Mouse (Mus musculus) limb, embryonic 14.5 days (tissue): ENCODE measurements around the gene Atxn1. TPM values are rescaled to one million over a fixed set of nuclear protein-coding genes. Genes with fewer than 3 reads are reported as not detected.

Experiments
- ATAC-seq: fragments of 200-750 bp; cut with Nextera tagmentation; 2 replicates; pipeline ENCODE4 v1.8.0; 2017; ENCODE audit warnings: low read depth, moderate number of reproducible peaks, moderate TSS enrichment; ENCODE audit not compliant: low FRiP score
- DNase-seq: peaks from one replicate; pipeline ENCODE4 v3.0.0-alpha.2; 2015; ENCODE audit warnings: low spot score
- H3K27ac ChIP-seq: fragments of 300-500 bp; sonication (generic); replicated peaks from 2 replicates; pipeline ENCODE4 v1.5.1; 2014; ENCODE audit warnings: low read depth, mild to moderate bottlenecking, low read length, moderate library complexity, mixed read lengths
- H3K27me3 ChIP-seq: fragments of 300-500 bp; sonication (generic); 2 replicates; pipeline ENCODE4 v1.6.1; 2014; ENCODE audit warnings: low read length, mixed read lengths; ENCODE audit not compliant: control insufficient read depth, insufficient read depth
- H3K36me3 ChIP-seq: fragments of 300-500 bp; sonication (generic); 2 replicates; pipeline ENCODE4 v1.6.1; 2014; ENCODE audit warnings: mild to moderate bottlenecking, low read length, moderate library complexity, mixed read lengths; ENCODE audit not compliant: control insufficient read depth, insufficient read depth
- H3K4me1 ChIP-seq: fragments of 300-500 bp; sonication (generic); 2 replicates; pipeline ENCODE4 v1.6.1; 2014; ENCODE audit warnings: antibody characterized with exemption, low read length, mixed read lengths; ENCODE audit not compliant: control insufficient read depth, insufficient read depth
- H3K4me2 ChIP-seq: fragments of 300-500 bp; sonication (generic); replicated peaks from 2 replicates; pipeline ENCODE4 v1.6.1; 2014; ENCODE audit warnings: low read depth, mild to moderate bottlenecking, low read length, moderate library complexity; ENCODE audit not compliant: severe bottlenecking
- H3K4me3 ChIP-seq: fragments of 300-500 bp; sonication (generic); replicated peaks from 2 replicates; pipeline ENCODE4 v1.5.1; 2014; ENCODE audit warnings: low read length
- H3K9ac ChIP-seq: fragments of 300-500 bp; sonication (generic); 2 replicates; pipeline ENCODE4 v1.6.1; 2014; ENCODE audit warnings: mild to moderate bottlenecking, low read depth, low read length, moderate library complexity; ENCODE audit not compliant: severe bottlenecking
- H3K9me3 ChIP-seq: fragments of 300-500 bp; sonication (generic); 2 replicates; pipeline ENCODE4 v1.6.1; 2016; ENCODE audit warnings: low read length; ENCODE audit not compliant: control insufficient read depth
- POLR2A ChIP-seq: fragments of 200-500 bp; IDR thresholded peaks from 2 replicates; pipeline ENCODE4 v1.8.0; 2012; ENCODE audit warnings: inconsistent platforms, mild to moderate bottlenecking, moderate library complexity, borderline replicate concordance; ENCODE audit not compliant: insufficient read depth, insufficient read length; ENCODE audit errors: extremely low read depth
- WGBS: fragments of 180-500 bp; shearing (Covaris S2); extraction: QIAGEN DNeasy Blood & Tissue Kit; methylation state at CpG from one replicate; pipeline ENCODE4 v1.1.7; 2014; 5-methylcytosine and 5-hydroxymethylcytosine counted together
- polyA plus RNA-seq, 2 experiments: library from polyadenylated mRNA; depleted of rRNA in 1 of 2; stranded (reverse) in 1 of 2; unstranded in 1 of 2; fragments of >200 nt; fragmentation: Nextera tagmentation in 1 of 2; extraction: Ambion mirVana in 1 of 2; gene quantifications; 2 replicates each; pipeline versions ENCODE4 v1.2.1 to v1.2.3; 2012 to 2014

Atxn1 gene
- polyA plus RNA-seq, 2 experiments: 3.3 to 5.3 TPM

GRCm38 (mm10) chr13:45710041-45710440 lies 254.8 kb downstream of the Atxn1 start:
- H3K27ac ChIP-seq: no peak overlapping the region
- no peaks in the 10 kb centered on the region for H3K27me3 ChIP-seq
- no peak for DNase-seq
- no peak for TF ChIP-seq POLR2A
- no peak overlapping the region for H3K4me2 ChIP-seq
- H3K4me1 ChIP-seq: no peaks in the 10 kb centered on the region
- 90% methylated on average over 8 of the region's 8 CpGs for WGBS
- H3K9me3 ChIP-seq: no peaks in the 10 kb centered on the region
- no peaks in the 10 kb centered on the region for H3K36me3 ChIP-seq
- no peak overlapping the region for H3K4me3 ChIP-seq
- ATAC-seq: no peak
- no peak overlapping the region for H3K9ac ChIP-seq

GRCm38 (mm10) chr13:45709402-45709801 lies 255.4 kb downstream of the Atxn1 start:
- no peaks in the 10 kb centered on the region for H3K36me3 ChIP-seq
- no peak overlapping the region for H3K4me2 ChIP-seq
- H3K4me1 ChIP-seq: no peaks in the 10 kb centered on the region
- no peak overlapping the region for H3K4me3 ChIP-seq
- TF ChIP-seq POLR2A: no peak
- 77% methylated on average over 11 of the region's 11 CpGs for WGBS
- no peak overlapping the region for H3K9ac ChIP-seq
- H3K27me3 ChIP-seq: no peaks in the 10 kb centered on the region
- no peak overlapping the region for H3K27ac ChIP-seq
- no peaks in the 10 kb centered on the region for H3K9me3 ChIP-seq
- ATAC-seq: no peak
- no peak for DNase-seq

DNA sequence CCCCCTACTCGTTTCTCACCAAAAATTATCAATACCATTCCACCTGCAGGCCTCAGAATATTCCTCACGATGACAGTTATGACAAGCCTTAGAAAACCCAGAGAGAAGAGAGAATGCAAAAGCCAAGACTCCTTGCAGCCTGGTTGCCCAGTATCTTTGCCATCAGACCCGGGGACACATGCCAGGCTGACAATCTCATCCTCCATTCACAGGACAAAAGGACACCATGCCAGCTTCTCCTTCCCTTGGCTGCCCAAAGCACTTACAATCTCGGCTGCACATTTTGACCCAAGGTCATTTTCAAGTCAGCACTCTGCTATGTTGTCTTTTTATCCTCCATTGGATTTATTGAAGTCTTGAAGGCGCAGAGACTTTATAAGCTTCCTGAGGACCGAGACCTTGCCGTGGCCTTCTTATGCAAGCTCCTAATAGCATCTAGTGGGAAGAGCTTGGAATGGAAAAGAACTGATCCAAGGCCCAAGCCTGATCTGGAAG lies 263.5 kb downstream of the Atxn1 start:
- no peak overlapping the region for H3K4me3 ChIP-seq
- no peak overlapping the region for H3K27ac ChIP-seq
- no peaks in the 10 kb centered on the region for H3K36me3 ChIP-seq
- WGBS: 69% methylated on average over 7 of the region's 7 CpGs
- TF ChIP-seq POLR2A: no peak
- H3K27me3 ChIP-seq: no peaks in the 10 kb centered on the region
- ATAC-seq: no peak
- no peaks in the 10 kb centered on the region for H3K9me3 ChIP-seq
- no peak overlapping the region for H3K9ac ChIP-seq
- 0 out of 2 replicates have a peak, but pooled peaks cover 5% of the 10 kb centered on the region for H3K4me1 ChIP-seq
- no peak for DNase-seq
- H3K4me2 ChIP-seq: no peak overlapping the region

- Histone ChIP-seq H3K4me2 (no peak overlapping the region), H3K27ac (no peak overlapping the region)
- 75% methylated on average over 3 of the region's 3 CpGs for WGBS
Measured at GRCm38 (mm10) chr13:45698982-45699381, 265.8 kb downstream of the Atxn1 start.

DNA sequence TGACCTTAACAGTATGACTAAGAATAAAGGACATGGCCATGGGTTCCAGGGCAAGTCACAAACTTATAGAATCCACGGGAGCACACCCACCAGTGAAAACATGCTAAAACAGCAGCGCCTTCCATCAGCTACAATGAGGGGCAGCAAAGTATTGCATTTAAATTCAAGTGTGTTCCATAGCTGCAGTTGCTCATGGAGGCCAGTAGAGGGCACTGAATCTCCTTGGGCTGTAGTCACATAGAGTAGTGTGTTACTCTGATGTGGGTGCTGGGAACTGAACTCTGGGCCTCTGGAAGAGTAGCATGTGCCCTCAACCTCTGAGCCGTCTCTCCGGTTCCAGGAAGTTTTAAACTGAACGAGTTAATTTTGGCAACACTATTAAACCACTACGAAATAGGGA lies 268.8 kb downstream of the Atxn1 start:
- Histone ChIP-seq H3K9me3 (no peaks in the 10 kb centered on the region), H3K27me3 (no peaks in the 10 kb centered on the region), H3K27ac (no peak overlapping the region), H3K4me1 (0 out of 2 replicates have a peak, but pooled peaks cover 5% of the 10 kb centered on the region), H3K4me2 (no peak overlapping the region), H3K36me3 (no peaks in the 10 kb centered on the region), H3K9ac (no peak overlapping the region), H3K4me3 (no peak overlapping the region)
- no peak for TF ChIP-seq POLR2A
- 94% methylated on average over 6 of the region's 6 CpGs for WGBS
- no peak for DNase-seq
- no peak for ATAC-seq

More at GRCm38 (mm10) chr13:45698982-45699381, 265.8 kb downstream of the Atxn1 start:
- H3K9ac ChIP-seq: no peak overlapping the region
- no peaks in the 10 kb centered on the region for H3K36me3 ChIP-seq
- H3K9me3 ChIP-seq: no peaks in the 10 kb centered on the region
- 0 out of 2 replicates have a peak, but pooled peaks cover 5% of the 10 kb centered on the region for H3K4me1 ChIP-seq
- H3K27me3 ChIP-seq: no peaks in the 10 kb centered on the region
- no peak overlapping the region for H3K4me3 ChIP-seq
- no peak for TF ChIP-seq POLR2A
- DNase-seq (peak; percentile 52), ATAC-seq (no peak)

DNA sequence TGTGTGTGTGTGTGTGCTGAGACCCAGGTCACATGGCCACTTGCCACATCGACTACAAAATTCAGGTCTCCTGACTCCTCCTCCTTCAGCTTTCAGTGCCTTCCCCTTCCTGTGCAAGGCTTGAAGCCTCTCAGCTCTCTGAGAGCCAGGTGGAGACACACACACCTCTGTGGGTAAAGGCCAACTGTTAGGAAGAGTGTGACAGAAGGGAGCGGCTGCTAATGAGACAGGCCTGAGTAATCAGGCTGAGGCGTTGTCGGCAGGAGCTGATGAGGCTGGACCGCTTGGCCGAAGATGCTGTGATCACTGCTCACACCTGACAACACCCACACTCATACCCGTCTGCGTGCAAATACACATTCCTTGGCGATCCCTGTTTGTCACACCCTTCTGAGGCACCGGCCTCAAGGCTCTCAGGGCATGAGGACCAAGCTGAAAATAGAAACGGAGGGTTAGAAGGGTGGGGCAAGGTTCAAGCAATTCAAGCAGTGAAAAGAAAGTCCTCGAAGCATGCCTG lies 269.8 kb downstream of the Atxn1 start:
- Histone ChIP-seq H3K36me3 (no peaks in the 10 kb centered on the region), H3K4me2 (no peak overlapping the region), H3K9me3 (no peaks in the 10 kb centered on the region), H3K27ac (no peak overlapping the region), H3K4me3 (no peak overlapping the region), H3K27me3 (no peaks in the 10 kb centered on the region), H3K4me1 (0 out of 2 replicates have a peak, but pooled peaks cover 7% of the 10 kb centered on the region), H3K9ac (no peak overlapping the region)
- TF ChIP-seq POLR2A: no peak
- 86% methylated on average over 12 of the region's 12 CpGs for WGBS
- DNase-seq (no peak), ATAC-seq (no peak)
